Mouse (Mus musculus) megakaryocyte-erythroid progenitor cell, adult 5-6 weeks (primary cell): ENCODE data around the gene Usp49. TPM values are rescaled to one million over a fixed set of nuclear protein-coding genes. Genes with fewer than 3 reads are reported as not detected.
"Not testable (repeated sequence)": the region's sequence is repeated elsewhere in the genome, so short reads cannot be mapped to it uniquely, and the experiment has no call there.

Source experiments
- ATAC-seq: replicated peaks from 2 replicates; pipeline ENCODE4 v1.8.0; 2016; ENCODE audit warnings: mild to moderate bottlenecking, inconsistent platforms; ENCODE audit not compliant: severe bottlenecking, poor library complexity, low FRiP score, low TSS enrichment
- total RNA-seq, 2 experiments: library from RNA; stranded (forward) in 1 of 2; stranded (reverse) in 1 of 2; fragments of 200-1000, 215-1000 nt in 1 of 2; fragments of >200 nt in 1 of 2; fragmentation: Nextera tagmentation in 1 of 2; gene quantifications; 2 replicates each; pipeline ENCODE4 v1.2.3; 2014 to 2017

The Usp49 gene
- total RNA-seq, 2 experiments from 2014 or later, result 7.8 to 21.0 TPM

DNA sequence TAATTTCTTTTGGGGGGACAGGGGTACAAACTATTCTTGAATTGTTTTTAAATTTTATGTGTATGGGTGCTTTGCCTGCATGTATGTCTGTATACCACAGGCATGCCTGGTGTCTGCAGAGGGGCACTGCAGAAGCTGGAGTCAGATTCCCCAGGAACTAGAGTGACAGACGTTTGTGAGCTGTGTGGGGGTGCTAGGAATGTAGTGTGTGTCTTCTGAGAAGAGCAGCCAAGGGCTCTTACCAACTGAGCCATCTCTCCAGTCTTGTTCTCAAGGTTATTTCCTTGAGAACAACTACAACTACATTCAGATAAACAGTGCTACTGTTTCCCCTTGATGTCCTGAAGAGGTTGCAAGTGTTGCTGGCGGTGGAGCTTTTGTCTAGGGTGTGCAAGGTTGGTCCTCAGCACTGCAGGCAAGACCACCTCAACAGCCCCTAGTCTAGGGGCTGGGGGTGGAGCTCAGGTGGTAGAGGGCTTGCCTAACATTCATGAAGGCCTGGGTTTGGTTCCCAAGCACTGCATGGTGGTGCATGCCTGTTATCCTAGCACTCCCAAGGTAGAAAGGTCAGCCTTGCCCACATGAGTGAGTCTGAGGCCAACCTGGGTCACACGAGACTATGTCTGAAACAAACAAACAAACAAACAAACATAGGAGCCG, 1.8 kb downstream of the Usp49 start:
- ATAC-seq, result no peak

DNA sequence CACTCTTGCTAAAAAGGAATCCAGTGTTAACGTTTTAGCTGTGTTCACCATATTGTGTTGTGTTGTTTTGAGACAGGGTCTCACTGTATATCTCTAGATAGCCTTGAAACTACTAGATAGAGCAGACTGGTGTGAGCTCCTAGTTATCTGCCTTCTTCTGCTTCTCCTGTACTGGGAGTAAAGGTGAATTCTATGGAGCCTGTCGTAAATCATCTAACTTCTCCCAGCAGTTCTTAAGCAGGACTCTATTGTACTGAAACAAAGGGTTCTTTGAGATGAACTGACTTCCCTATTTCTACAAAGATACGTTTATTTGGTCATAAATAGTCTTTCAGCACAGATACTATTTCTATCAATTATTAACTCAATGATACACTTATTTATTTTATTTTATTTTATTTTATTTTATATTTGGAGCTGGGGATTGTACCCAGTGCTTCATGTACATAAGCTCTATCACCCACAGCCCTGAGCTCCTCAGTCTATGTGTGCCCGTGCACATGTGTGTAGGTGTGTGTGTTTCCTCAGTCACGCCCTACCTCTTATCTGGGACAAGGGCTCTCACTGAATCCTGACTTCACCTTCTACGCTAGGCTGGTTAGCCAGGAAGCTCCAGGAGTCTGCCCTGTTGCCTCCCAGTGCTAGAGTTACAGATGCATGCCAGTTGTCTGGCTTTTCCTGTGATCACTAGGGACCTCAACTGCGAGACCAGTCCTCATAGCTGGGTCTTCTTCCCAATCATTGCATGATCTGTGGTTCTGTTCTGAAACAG, 3.7 kb downstream of the Usp49 start:
- no peak for ATAC-seq

DNA sequence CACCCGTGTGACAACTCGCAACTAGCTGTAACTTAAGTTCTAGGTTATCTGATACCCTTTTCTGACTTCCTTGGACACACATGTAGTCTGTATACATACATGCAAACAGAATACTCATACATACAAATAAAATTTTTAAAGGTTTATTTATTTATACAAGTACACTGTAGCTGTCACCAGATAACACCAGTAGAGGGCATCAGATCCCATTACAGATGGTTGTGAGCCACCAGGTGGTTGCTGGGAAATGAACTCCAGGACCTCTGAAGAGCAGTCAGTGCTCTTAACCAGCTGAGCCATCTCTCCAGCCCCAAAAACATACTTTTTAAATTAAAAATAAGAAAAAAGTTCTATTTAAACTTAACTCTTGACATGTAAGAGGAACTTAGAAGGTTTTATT, 12.5 kb downstream of the Usp49 start:
- ATAC-seq, result no peak

DNA sequence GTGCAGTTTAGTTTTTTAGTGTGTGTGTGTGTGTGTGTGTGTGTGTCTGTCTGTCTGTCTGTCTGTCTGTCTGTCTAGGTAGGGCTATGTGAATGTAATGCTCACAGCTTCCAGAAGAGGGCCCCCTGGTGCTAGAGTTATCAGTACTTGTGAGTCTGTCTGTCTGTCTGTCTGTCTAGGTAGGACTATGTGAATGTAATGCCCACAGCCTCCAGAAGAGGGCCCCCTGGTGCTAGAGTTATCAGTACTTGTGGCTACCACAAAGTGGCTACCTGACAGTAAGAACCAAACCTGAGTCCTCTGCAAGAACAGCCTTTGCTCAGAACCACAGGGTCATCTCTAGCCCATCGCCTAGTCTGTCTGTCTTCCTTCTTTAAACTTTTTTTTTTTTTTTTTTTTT, 16.2 kb downstream of the Usp49 start:
- peak; percentile 87 for ATAC-seq

DNA sequence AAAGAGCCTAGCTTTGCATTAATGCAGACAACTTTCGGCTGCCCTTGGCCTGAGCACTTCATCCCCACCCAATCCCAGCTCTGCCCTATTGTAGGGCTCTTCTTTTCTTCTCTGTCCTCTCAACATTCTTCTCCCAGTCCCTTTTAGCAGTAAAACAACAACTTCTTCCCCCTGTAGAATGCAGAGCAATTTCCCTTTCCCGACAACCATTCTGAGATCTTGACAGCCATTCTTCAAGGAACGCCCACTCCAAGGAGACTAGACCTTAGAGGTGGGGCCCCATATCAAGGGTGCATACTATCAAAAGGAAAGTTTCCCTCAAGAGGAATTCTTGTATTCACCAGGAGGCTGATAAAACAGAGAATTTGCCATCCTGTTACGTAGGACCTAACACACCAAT, 18.5 kb downstream of the Usp49 start:
- ATAC-seq, result no peak

DNA sequence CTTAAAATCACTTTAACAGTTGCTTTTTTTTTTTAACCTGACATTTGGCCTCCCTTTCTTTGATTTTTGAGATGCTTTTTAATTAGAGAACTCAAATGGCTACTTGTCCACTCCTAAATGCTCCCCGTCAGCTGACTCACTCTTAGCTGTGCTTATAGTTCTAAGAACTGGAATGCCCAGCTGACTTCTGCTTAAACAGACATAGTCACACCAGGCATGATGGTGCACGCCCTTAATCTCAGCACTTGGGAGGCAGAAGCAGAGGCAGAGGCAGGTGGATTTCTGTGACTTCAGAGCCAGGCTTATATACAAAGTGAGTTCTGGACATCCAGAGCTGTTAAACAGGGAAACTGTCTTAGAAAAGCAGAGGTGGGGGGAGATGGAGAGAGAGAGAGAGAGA, 21.5 kb downstream of the Usp49 start:
- ATAC-seq, result no peak

DNA sequence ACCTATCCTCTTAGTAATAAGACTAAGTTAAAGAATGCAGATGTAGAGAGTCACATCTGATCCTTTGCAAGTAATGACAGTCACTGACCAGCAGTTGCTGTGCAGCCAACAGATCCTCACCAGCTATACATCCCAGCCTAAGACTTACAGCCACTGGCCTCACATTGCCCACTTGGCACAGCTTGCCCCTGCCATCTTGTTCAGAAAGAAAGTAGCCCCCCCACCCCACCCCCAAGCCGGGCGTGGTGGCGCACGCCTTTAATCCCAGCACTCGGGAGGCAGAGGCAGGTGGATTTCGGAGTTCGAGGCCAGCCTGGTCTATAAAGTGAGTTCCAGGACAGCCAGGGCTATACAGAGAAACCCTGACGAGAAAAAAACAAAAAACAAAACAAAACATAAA, 23.9 kb downstream of the Usp49 start:
- not testable (repeated sequence) for ATAC-seq

DNA sequence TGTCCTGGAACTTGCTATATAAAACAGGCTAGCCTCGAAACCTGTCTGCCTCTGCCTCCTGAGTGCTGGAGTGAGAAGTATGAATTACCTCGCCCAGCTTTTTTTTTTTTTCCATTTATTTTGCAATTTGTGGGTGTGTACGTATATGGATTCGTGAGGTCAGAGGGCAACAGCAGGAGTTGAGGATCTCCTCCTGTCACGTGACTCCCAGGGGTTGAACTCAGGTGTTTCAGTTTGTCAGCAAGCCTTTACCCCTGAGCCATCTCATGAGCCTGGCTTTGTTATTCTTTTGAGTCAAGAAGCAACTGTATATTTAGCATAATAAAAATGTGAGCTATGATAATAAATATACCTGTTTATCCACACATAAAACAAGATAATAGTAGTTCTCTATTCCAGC, 25.2 kb downstream of the Usp49 start:
- no peak for ATAC-seq

DNA sequence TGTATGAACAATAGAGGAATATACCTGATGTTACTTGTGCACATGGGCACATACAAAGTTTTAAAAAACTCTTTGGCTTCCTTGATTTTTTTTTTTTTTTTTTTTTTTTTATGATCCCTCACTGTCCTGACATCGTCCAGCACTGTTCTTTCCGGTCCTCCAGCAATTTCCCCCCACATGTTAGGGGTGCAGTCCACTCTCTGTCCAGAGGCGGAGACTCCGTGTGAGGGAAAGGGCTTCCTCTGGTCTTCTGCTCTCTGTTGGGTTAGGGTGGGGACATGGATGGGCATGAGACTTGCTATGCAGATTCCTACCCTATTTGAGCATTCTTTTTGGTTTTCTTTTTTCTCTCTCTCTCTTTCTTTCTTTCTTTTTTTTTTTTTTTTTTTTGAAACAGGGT, 27.4 kb downstream of the Usp49 start:
- no peak for ATAC-seq

DNA sequence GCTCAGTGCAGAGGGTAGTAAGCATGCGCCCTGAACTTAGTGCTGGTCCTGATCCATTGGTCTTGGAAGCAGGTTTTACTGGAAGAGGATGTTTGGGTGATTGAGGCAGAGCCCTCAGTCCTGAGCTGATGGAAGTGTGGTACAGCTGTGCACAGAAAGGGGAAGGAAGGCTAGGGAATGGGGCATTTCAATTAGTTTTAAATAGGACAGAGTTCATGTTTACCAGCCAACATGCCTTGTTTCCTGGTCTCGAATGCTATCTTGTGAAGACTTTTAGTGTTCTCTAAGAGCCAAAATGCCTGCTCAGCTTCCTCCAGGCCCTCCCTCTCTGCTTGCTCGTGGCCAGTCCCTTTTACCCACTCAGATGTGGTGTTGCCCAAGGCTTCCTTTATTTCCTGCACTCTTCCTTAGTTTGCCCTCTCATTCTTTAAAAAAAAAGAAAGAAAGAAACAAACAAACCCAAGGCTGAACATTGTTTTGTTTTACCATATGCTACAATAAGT, 28.3 kb downstream of the Usp49 start:
- ATAC-seq, result no peak

DNA sequence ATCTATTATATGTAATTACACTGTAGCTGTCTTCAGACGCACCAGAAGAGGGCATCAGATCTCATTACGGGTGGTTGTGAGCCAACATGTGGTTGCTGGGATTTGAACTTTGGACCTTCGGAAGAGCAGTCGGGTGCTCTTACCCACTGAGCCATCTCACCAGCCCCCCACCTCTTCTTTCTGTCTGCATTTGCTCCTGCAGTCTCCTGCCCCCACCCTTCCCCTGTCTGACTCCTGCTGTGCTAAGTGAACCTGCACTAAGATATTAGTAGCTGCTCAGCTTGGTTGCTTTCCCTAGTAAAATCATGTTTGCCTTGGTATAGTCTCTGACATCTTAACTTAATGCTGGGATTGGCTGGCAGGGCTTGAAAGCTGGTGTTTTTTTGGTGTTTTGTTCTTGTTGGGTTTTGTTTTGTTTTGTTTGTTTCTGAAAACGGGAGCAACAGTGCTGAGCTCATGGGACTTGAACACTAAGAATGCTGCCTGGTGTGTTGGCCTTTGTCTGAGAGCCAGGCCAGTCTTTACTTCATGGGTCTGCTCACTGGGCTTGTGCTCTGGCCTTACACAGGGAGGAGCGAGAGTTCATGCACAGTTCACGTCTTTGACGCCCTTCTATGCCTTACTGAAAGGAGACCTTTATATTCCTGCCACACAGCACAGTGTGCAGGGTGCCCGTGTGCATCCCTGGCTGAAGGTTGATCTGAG, 32.7 kb downstream of the Usp49 start:
- no peak for ATAC-seq

DNA sequence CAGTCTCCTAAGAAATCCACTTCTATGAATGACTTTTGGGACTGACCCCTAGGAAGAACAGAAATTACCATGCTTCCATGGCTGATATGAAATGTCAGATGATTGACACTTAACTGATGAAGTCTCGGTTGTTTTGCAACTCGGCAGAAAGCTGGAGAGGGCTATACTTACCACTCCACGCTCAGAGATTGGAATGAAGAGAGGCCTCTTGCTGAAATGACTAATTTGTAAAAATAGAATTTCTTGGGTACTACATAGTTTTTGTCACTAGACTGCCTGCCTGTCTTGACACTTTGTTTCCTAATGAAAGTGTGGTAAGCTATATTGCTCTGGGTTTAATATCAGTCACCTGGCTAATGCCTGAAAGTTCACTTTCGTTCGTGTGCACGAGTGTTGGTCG, 34.0 kb downstream of the Usp49 start:
- no peak for ATAC-seq

DNA sequence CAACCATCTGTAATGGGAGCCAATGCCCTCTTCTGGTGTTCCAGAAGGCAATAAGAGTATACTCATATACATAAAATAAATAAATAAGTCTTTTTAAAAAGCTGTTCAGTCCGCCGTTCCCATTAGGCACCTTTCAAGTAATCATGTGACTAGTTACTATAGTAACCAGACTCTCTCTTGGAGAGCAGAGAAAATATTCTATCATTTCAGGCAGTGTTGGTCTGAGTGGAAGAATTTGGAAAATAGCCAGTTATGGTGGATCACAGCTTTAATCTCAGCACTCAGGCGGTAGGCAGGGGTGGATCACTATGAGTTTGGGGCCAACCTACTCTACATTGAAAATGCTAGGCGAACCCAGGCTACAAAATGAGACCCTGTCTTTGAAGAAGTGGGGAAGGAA, 38.7 kb downstream of the Usp49 start:
- ATAC-seq, result no peak

DNA sequence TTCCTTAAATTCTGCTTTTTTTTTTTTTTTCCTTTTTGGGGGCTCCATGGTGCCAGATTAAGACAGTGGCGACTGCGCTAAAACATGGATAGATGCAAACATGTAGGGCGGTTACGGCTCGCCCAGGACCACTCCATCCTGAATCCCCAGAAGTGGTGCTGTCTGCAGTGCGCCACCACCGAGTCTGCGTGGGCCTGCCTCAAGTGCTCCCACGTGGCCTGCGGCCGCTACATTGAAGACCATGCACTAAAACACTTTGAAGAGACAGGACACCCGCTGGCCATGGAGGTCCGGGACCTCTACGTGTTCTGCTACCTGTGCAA, 41.5 kb downstream of the Usp49 start:
- ATAC-seq, result no peak

DNA sequence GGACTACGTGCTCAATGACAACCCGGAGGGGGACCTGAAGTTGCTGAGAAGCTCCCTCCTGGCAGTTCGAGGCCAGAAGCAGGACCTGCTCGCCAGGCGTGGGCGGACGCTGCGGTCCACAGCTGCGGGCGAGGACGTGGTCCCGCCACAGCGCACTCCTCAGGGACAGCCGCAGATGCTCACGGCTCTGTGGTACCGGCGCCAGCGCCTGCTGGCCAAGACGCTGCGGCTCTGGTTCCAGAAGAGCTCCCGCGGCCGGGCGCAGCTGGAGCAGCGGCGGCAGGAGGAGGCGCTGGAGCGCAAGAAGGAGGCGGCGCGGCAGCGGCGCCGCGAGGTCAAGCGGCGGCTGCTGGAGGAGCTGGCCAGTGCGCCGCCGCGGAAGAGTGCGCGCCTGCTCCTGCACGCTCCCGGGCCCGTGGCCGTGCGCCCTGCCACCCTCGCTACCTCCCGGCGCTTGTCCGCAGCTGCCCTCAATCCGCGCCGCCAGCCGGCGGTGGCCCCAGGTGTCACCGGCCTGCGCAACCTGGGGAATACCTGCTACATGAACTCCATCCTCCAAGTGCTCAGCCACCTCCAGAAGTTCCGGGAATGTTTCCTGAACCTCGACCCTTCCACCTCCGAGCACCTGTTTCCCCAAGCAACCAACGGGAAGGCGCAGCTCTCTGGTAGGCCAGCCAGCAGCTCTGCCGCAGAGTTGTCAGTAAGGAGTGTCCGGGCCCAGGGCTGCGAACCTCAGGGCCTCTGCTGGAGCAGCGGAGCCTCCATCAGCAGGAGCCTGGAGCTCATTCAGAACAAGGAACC, 42.0 kb downstream of the Usp49 start:
- 0 out of 2 replicates have a peak, but pooled peaks have one; percentile 31 for ATAC-seq

DNA sequence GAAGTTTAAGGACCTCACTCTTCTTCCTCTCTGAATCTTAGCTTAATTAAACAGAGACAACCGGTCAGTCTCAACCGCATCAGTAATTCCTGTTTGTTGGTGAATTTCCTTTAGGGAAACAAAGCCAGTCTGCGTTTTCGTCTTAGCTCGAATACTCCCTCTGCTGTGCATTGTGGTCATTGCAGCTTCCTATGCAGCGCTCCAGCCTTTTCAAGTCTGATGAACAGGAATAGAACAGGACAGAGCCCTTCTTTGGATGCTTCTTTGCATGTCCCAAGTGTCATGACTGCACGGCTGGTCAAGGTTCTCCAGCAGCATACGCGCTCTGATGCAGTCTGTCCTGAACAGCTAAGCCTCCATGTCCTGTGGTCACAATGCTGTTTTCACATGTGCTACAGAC, 46.1 kb downstream of the Usp49 start:
- peak; percentile 69; the same call in 1 of the 2 replicates for ATAC-seq

DNA sequence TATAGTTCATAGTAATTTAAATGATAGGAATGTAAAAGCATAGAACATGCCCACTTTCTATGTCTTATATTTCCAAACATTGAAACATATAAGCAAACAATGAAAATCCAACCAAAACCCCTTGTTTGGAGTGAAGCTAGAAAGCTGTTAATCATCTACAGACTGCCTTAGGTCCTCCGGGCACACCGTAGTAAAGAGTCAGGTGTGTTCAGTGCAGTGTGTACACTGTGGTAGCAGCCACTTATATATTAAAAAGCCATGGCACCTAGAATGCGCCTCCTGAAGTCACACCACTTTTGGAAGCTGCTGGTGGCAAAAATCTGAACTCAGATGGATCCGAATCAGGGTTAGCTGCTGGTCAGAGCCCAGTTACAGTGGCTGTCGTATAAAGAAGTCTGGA, 47.7 kb downstream of the Usp49 start:
- no peak for ATAC-seq

DNA sequence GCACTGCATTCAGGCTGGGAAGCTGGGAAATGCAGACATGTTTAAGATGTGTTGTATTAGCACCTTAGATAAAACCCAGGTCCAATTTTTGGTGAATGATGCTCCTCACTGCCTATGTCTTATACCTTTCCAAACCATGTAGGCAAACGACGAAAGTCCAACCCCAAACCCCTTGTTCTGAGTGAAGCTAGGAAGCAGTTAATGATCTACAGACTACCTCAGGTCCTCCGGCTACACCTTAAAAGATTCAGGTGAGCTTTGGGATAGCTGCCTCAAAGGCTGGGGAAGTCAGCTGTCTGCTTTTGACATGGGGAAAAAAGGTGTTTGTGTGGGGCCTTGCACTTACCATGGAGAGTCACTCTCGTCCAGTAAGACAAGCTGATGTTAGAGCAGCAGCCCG, 48.2 kb downstream of the Usp49 start:
- ATAC-seq, result no peak

DNA sequence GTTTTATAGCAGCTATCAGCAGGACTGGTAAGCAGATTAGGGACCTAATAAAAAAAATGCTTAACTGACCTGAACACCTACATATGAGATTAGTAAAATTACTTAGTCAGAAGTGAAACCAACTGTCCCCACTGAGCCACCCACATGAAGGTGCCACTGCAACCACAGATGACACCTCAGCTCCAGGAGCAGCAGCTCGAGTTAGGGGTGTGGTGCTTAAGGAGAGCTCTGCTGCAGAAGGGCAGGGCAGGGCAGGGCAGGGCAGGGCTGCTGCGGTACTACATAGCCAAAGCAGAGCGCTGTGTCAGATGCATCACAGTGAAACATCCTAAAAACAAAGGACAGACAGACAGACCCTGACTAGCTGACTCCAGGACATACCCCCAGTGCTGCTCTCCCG, 52.3 kb downstream of the Usp49 start:
- ATAC-seq, result peak; percentile 64
